Comparison of ENCODE assay signal across 23 mouse cellular contexts in the genomic region with DNA sequence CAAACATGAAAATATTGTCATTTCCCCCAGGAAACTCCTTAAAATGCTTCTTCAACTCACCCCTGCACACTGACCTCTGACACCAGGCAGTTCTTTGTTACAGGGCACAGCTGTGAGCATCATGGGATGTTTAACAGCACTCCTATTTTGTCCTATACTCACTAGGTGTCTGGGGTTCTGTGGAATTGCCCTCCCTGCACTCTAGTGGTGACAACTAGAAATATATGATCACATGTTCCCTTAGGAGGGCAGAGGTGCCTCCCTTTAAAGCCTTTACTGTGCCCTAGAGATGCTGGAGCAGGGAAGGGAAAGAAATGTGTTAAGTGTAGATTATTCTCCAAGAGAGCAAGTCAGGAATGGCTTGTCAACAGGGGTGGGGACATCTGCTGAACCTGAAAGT.
DNase-seq lines count a peak whose midpoint lies in the region; ATAC-seq and TF ChIP-seq lines count a peak whose summit lies in the region.
"Had no signal": no experiment of that assay in that cellular context is flagged by ENCODE, and none has a peak within 500 bp of the region (broad histone marks: within the 10 kb centered on the region; RNA-seq: fewer than 3 reads in every experiment).

No protein-coding gene starts in this region.

- no peaks in the 10 kb centered on the region for H3K27me3 ChIP-seq in hindbrain, postnatal 0 days (ENCODE audit: insufficient read depth, low read length)
- no peaks in the 10 kb centered on the region for H3K27me3 ChIP-seq in hindbrain, embryonic 10.5 days (ENCODE audit: insufficient read depth, poor library complexity, severe bottlenecking)
- no peaks in the 10 kb centered on the region for H3K27me3 ChIP-seq in midbrain, embryonic 11.5 days (ENCODE audit: control insufficient read depth, insufficient read depth, low read length)
- H3K27me3 ChIP-seq in midbrain, embryonic 13.5 days = no peaks in the 10 kb centered on the region
- H3K27me3 ChIP-seq in limb, embryonic 10.5 days (ENCODE audit: low read depth, poor library complexity, severe bottlenecking) = no peaks in the 10 kb centered on the region
- H3K27me3 ChIP-seq: CH12.LX; embryonic facial prominence, embryonic 12.5 days; forebrain, embryonic 13.5 days; heart, embryonic 15.5 days; Patski had no signal

- peaks cover 14% of the 10 kb centered on the region for H3K4me1 ChIP-seq in hindbrain, postnatal 0 days (ENCODE audit: insufficient read depth, low read length)
- H3K4me1 ChIP-seq in hindbrain, embryonic 10.5 days (replicated peaks) = peaks cover 4% of the 10 kb centered on the region; the same call in 1 of the 2 replicates
- peaks cover 11% of the 10 kb centered on the region for H3K4me1 ChIP-seq in midbrain, embryonic 11.5 days (ENCODE audit: control insufficient read depth, insufficient read depth, low read length)
- peaks cover 13% of the 10 kb centered on the region for H3K4me1 ChIP-seq in midbrain, embryonic 13.5 days (replicated peaks)
- peaks cover 44% of the 10 kb centered on the region for H3K4me1 ChIP-seq in limb, embryonic 10.5 days

- H3K4me2 ChIP-seq in hindbrain, postnatal 0 days (ENCODE audit: low read depth, low read length) = no peak overlapping the region
- H3K4me2 ChIP-seq in midbrain, embryonic 11.5 days = no peak overlapping the region
- H3K4me2 ChIP-seq in midbrain, embryonic 13.5 days (replicated peaks) = no peak overlapping the region
- H3K4me2 ChIP-seq: embryonic facial prominence, embryonic 12.5 days; forebrain, embryonic 13.5 days; heart, embryonic 11.5 days; heart, embryonic 15.5 days; hindbrain, embryonic 14.5 days had no signal

- no peak overlapping the region for H3K27ac ChIP-seq in hindbrain, postnatal 0 days
- H3K27ac ChIP-seq in hindbrain, embryonic 10.5 days = no peak overlapping the region
- no peak overlapping the region for H3K27ac ChIP-seq in midbrain, embryonic 11.5 days (ENCODE audit: low read depth, low read length)
- no peak overlapping the region for H3K27ac ChIP-seq in midbrain, embryonic 13.5 days
- peak overlapping the region; percentile 36 for H3K27ac ChIP-seq in limb, embryonic 10.5 days
- H3K27ac ChIP-seq: embryonic facial prominence, embryonic 12.5 days; forebrain, embryonic 13.5 days; heart, adult 2 months; heart, embryonic 15.5 days; hindbrain, embryonic 14.5 days had no signal

- H3K9ac ChIP-seq in hindbrain, postnatal 0 days (replicated peaks; ENCODE audit: low read length) = no peak overlapping the region
- H3K9ac ChIP-seq in midbrain, embryonic 11.5 days (ENCODE audit: low read length) = no peak overlapping the region
- no peak overlapping the region for H3K9ac ChIP-seq in midbrain, embryonic 13.5 days (replicated peaks)
- H3K9ac ChIP-seq: embryonic facial prominence, embryonic 12.5 days; forebrain, embryonic 13.5 days; forebrain, postnatal 0 days; heart, embryonic 15.5 days; hindbrain, embryonic 14.5 days had no signal

- ATAC-seq in hindbrain, postnatal 0 days = no peak
- ATAC-seq in midbrain, embryonic 11.5 days (ENCODE audit: low FRiP score) = no peak
- no peak for ATAC-seq in midbrain, embryonic 13.5 days
- no peak for ATAC-seq in monocyte, adult 5-6 weeks (replicated peaks; ENCODE audit: insufficient number of reproducible peaks, low FRiP score, low TSS enrichment, poor library complexity, severe bottlenecking)
- ATAC-seq: activated CD4-positive, CD25-positive, alpha-beta regulatory T cell, adult 4 months; forebrain, embryonic 13.5 days; forebrain, postnatal 0 days; Patski had no signal

- no peaks in the 10 kb centered on the region for H3K36me3 ChIP-seq in hindbrain, postnatal 0 days (ENCODE audit: insufficient read depth, low read length)
- H3K36me3 ChIP-seq in hindbrain, embryonic 10.5 days = no peaks in the 10 kb centered on the region
- H3K36me3 ChIP-seq in midbrain, embryonic 11.5 days (ENCODE audit: control insufficient read depth, insufficient read depth, low read length) = no peaks in the 10 kb centered on the region
- H3K36me3 ChIP-seq in midbrain, embryonic 13.5 days = no peaks in the 10 kb centered on the region
- no peaks in the 10 kb centered on the region for H3K36me3 ChIP-seq in limb, embryonic 10.5 days
- H3K36me3 ChIP-seq: embryonic facial prominence, embryonic 12.5 days; heart, embryonic 15.5 days had no signal

- TF ChIP-seq CTCF in hindbrain, postnatal 0 days (IDR thresholded peaks at IDR 0.05; ENCODE audit: low read depth) = peak; percentile 13; the same call in 1 of the 2 replicates

- no peaks in the 10 kb centered on the region for H3K9me3 ChIP-seq in hindbrain, postnatal 0 days (ENCODE audit: low read length)
- H3K9me3 ChIP-seq in hindbrain, embryonic 10.5 days = no peaks in the 10 kb centered on the region
- no peaks in the 10 kb centered on the region for H3K9me3 ChIP-seq in midbrain, embryonic 11.5 days (ENCODE audit: control insufficient read depth, low read length)
- no peaks in the 10 kb centered on the region for H3K9me3 ChIP-seq in midbrain, embryonic 13.5 days
- no peaks in the 10 kb centered on the region for H3K9me3 ChIP-seq in limb, embryonic 10.5 days (replicated peaks)
- H3K9me3 ChIP-seq: embryonic facial prominence, embryonic 12.5 days; forebrain, embryonic 13.5 days; heart, embryonic 15.5 days had no signal

- H3K4me3 ChIP-seq in hindbrain, postnatal 0 days (ENCODE audit: low read length) = no peak overlapping the region
- H3K4me3 ChIP-seq in hindbrain, embryonic 10.5 days = no peak overlapping the region
- no peak overlapping the region for H3K4me3 ChIP-seq in midbrain, embryonic 11.5 days (ENCODE audit: low read depth, low read length)
- H3K4me3 ChIP-seq in midbrain, embryonic 13.5 days (replicated peaks) = no peak overlapping the region
- H3K4me3 ChIP-seq in limb, embryonic 10.5 days = no peak overlapping the region
- H3K4me3 ChIP-seq: embryonic facial prominence, embryonic 12.5 days; forebrain, embryonic 13.5 days; heart, adult 2 months; heart, embryonic 15.5 days had no signal

- DNase-seq in hindbrain, postnatal 0 days (ENCODE audit: low spot score) = no peak
- no peak for DNase-seq in hindbrain, embryonic 10.5 days (ENCODE audit: low spot score)
- peak; percentile 60 for DNase-seq in midbrain, embryonic 11.5 days (ENCODE audit: low spot score, missing footprints)
- no peak for DNase-seq in limb, embryonic 10.5 days (ENCODE audit: low spot score)
- DNase-seq in spleen, postnatal 4 days (ENCODE audit: low spot score in 2 of 2) = no peak
- DNase-seq: adrenal gland, postnatal 14 days; cerebellum, adult 11-12 months; cerebellum, adult 9-10 months; cerebellum, postnatal 25 days; forebrain, postnatal 0 days; gastrocnemius, postnatal 14 days; heart, adult 2 months; heart, postnatal 14 days had no signal
